Mouse (Mus musculus): Measurements from ENCODE around the gene Emp1. TPM values are rescaled to one million over a fixed set of nuclear protein-coding genes. Genes with fewer than 3 reads are reported as not detected.

Gene Emp1
- polyA plus RNA-seq, 1 experiment from 2014 or later: 54.3 TPM

GRCm38 (mm10) chr6:135428246-135428645 lies 65.9 kb downstream of the Emp1 start:
- Histone ChIP-seq H3K36me3 (no peaks in the 10 kb centered on the region), H3K4me1 (no peaks in the 10 kb centered on the region), H3K9me3 (replicated peaks) (no peaks in the 10 kb centered on the region), H3K4me2 (no peak overlapping the region), H3K27ac (no peak overlapping the region), H3K9ac (no peak overlapping the region), H3K27me3 (no peaks in the 10 kb centered on the region), H3K4me3 (replicated peaks) (no peak overlapping the region)
- no peak for ATAC-seq (replicated peaks; ENCODE audit: low FRiP score)
- 82% methylated on average over 2 of the region's 2 CpGs for WGBS

GRCm38 (mm10) chr6:135429268-135429909 lies 67.0 kb downstream of the Emp1 start:
- Histone ChIP-seq H3K4me3 (replicated peaks) (no peak overlapping the region), H3K4me2 (no peak overlapping the region), H3K27ac (no peak overlapping the region), H3K9ac (no peak overlapping the region), H3K9me3 (replicated peaks) (no peaks in the 10 kb centered on the region), H3K36me3 (no peaks in the 10 kb centered on the region), H3K27me3 (no peaks in the 10 kb centered on the region), H3K4me1 (no peaks in the 10 kb centered on the region)
- no peak for ATAC-seq (replicated peaks; ENCODE audit: low FRiP score)
- 60% methylated on average over 8 of the region's 8 CpGs for WGBS

DNA sequence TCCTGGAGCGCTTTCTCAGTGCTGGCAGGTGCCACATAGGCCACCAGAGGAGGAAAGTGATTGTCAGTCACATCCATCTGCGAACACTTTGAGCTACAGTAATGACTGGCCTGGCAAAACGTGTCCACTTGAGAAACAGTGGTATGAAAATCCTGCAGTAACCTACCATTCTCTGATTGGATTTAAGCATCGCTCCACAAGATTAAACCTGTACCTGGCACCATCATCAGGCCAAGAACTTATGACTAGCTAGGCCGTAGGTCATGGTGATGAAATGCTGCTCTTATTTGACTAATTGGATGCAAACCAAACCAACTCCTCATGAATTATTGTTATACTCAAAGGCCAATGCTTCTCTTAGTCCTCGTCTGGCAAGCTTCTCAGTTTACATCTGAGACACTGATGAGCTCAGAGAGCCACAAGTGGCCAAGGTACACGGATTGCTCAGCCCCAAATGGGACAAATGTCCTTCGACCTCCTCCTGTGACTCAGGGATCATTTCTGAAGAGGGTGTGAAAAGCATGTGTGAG lies 68.2 kb downstream of the Emp1 start:
- no peak overlapping the region for H3K4me2 ChIP-seq
- no peak overlapping the region for H3K9ac ChIP-seq
- no peaks in the 10 kb centered on the region for H3K36me3 ChIP-seq
- H3K27ac ChIP-seq: no peak overlapping the region
- no peaks in the 10 kb centered on the region for H3K4me1 ChIP-seq
- WGBS: 76% methylated on average over 8 of the region's 8 CpGs
- H3K27me3 ChIP-seq: no peaks in the 10 kb centered on the region
- no peaks in the 10 kb centered on the region for H3K9me3 ChIP-seq (replicated peaks)
- no peak overlapping the region for H3K4me3 ChIP-seq (replicated peaks)
- ATAC-seq (replicated peaks; ENCODE audit: low FRiP score): no peak

Other genes with a start within 250 kb of the Emp1 start
- not detected in 2 replicates for gene Gprc5d, start 244.3 kb upstream of the Emp1 start, polyA plus RNA-seq (2015; fragmentation: Nextera tagmentation; extraction: Ambion mirVana)
- 35.5 and 37.4 TPM in 2 replicates for gene Fam234b, start 164.6 kb upstream of the Emp1 start, polyA plus RNA-seq (2015; fragmentation: Nextera tagmentation; extraction: Ambion mirVana)
- 27.1 and 28.0 TPM in 2 replicates for gene Hebp1, start 164.5 kb upstream of the Emp1 start, polyA plus RNA-seq (2015; fragmentation: Nextera tagmentation; extraction: Ambion mirVana)
- gene Gsg1, start 108.2 kb upstream of the Emp1 start, polyA plus RNA-seq (2015; fragmentation: Nextera tagmentation; extraction: Ambion mirVana): 0.63 and 0.71 TPM in 2 replicates
- 0.16 and 0.17 TPM in 2 replicates for gene Pbp2, start 52.1 kb upstream of the Emp1 start, polyA plus RNA-seq (2015; fragmentation: Nextera tagmentation; extraction: Ambion mirVana)

Measured in kidney, embryonic 15.5 days (tissue).